Mouse (Mus musculus): Measurements from ENCODE around the gene Itpa.
"Not testable (repeated sequence)": the region's sequence is repeated elsewhere in the genome, so short reads cannot be mapped to it uniquely, and the experiment has no call there.

Itpa gene
- long read RNA-seq, experiment 1, transcript Itpa-201 (8 exons, 1,390 nt): major isoform, 62 of 69 reads
- long read RNA-seq, experiment 1, partial matches to known transcripts: 3 of 69 reads
- long read RNA-seq, experiment 1, other reads (novel, unspliced or antisense): 4 of 69 reads
- long read RNA-seq, experiment 2, transcript Itpa-201 (8 exons, 1,390 nt): major isoform, 97 of 102 reads
- long read RNA-seq, experiment 2, partial matches to known transcripts: 1 of 102 reads
- long read RNA-seq, experiment 2, other reads (novel, unspliced or antisense): 4 of 102 reads

GRCm38 (mm10) chr2:130667559-130667958 lies at the start of gene Itpa:
Gene Itpa (plus strand): TSS chr2:130667610.
- intact Hi-C loops (cut with DNase I): loop anchor here (10.0 kb wide), 1 partner anchor 53 kb away; no protein-coding TSS in a partner anchor

DNA sequence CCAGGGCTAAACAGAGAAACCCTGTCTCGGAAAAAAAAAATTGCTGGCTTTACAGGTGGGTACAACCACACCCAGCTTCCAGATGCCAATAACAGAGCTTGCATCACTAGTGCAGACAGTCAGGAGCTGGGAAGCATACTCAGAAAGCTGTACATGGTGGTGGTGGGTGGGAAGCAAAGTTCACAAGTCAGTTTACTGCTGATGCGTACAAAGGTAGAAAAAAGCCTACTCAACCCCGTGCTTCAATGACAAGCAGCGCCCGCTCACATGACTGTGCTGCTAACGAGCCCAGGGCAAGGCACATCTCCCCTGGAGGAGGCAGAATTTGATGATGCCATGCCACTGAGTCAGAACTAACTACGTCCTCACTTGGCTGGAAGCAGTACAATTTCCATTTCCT lies 48.4 kb upstream of the Itpa start:
- intact Hi-C loops (cut with DNase I): loop anchor here (10.0 kb wide), 2 partner anchors 46 to 156 kb away; partner anchors contain the start of genes Ddrgk1 and Itpa

DNA sequence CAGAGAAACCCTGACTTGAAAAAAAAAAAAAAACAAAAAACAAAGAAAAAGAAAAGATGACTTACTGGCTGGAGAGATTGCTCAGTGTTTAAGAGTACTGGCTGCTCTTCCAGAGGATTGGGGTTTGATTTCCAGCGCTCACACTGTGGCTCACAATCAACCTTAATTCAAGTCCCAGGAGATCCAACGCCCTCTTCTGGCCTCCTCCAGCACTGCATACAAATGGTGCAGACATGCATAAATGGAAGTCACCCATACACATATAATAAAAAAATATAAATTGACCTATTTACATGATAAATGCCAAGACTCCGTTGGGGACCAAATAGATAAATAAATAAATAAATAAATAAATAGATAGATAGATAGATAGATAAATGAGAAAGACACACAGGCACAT lies 39.0 kb upstream of the Itpa start:
- intact Hi-C loops (cut with DNase I): no loop called here

GRCm38 (mm10) chr2:130629080-130629838 lies 38.2 kb upstream of the Itpa start:
- intact Hi-C loops (cut with DNase I): no loop called here

DNA sequence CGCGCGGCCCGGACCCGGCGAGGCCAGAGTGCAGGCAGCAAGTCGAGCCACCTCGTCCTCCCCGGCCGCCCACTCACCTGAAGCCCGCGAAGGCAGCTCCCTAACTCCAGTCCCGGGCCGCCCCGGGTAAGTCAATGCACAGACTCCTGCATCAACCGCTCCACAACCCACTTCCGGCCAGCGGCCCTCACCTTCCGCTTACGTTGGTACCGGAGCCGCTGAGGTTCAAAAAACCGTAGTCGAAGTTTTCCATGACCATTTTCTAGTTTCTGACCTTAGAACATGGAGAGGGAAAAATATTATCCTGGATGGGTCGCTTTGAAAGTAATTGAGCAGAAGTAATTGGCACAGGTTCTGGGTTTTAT lies 37.6 kb upstream of the Itpa start, which contains the start of the genes Fastkd5 and Ubox5:
Gene Fastkd5, minus strand, starts transcription at position 189 of the 365 bp plus-strand sequence.
Gene Ubox5, minus strand, starts transcription at position 200 of the 365 bp plus-strand sequence.
- intact Hi-C loops (cut with DNase I): no loop called here

DNA sequence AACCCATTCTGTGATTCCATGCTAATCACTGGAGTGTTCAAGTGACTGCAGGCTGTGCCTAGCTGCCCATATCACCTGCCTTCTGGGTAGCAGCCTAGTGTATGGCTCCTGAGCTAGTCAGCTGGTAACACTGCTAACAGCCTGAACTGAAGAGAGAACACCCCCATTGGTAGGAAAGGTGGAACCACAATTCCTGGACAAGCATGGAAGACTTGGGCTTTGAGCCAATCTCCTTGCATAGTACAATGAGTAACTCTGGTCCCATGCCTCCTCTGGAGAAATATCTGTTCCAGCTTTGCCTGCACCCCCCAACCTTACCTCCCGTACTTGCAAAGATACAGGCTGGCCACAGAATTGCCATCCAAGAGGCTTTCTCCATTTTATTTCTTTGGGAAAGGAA lies 35.0 kb upstream of the Itpa start:
- intact Hi-C loops (cut with DNase I): no loop called here

DNA sequence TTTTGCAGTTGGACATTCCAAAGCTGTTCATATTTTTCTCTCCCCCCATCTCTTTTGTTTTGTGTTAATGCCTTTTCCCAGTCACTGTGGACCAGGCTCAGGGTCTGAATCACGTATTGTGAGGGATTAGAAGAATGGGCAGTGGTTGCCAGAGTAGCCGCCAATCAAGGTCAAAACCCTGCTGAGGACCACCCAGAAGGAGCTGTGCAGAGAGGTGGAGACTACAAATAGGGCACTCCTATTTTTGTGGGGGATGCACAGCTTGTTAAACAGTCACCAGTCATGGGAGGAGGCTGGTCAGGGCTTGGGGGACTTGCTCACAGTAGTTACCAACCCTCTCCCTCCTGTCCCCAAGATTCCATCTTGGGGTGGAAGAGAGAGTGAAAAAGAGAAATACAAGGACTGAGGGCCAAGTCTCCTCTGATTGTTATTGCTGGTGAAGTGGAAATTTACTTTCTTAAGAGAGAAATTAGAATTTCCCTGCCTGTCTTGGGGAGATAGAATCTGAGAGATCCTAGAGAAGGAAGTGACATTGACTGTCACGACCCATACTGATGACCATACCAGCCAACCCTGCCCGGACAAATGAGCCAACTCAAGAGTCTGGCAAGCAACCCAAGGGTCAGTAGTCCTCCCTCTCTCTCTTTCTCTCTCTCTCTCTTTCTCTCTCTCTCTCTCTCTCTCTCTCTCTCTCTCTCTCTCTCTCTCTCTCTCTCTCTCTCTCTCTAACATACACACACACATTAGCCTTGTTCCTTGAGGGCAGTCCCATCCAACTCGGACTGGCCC lies 34.3 kb upstream of the Itpa start:
- intact Hi-C loops (cut with DNase I): no loop called here

GRCm38 (mm10) chr2:130634006-130634738 lies 33.2 kb upstream of the Itpa start:
- intact Hi-C loops (cut with DNase I): no loop called here

- intact Hi-C loops (cut with DNase I): no loop called here
Measured at GRCm38 (mm10) chr2:130634739-130635411, 32.5 kb upstream of the Itpa start.

- intact Hi-C loops (cut with DNase I): no loop called here
Measured at GRCm38 (mm10) chr2:130635847-130636246, 31.6 kb upstream of the Itpa start.

- intact Hi-C loops (cut with DNase I): no loop called here
Measured at GRCm38 (mm10) chr2:130638101-130638611, 29.3 kb upstream of the Itpa start.

GRCm38 (mm10) chr2:130639276-130639675 lies 28.1 kb upstream of the Itpa start:
- intact Hi-C loops (cut with DNase I): no loop called here

GRCm38 (mm10) chr2:130641351-130642025 lies 25.9 kb upstream of the Itpa start:
- intact Hi-C loops (cut with DNase I): no loop called here

DNA sequence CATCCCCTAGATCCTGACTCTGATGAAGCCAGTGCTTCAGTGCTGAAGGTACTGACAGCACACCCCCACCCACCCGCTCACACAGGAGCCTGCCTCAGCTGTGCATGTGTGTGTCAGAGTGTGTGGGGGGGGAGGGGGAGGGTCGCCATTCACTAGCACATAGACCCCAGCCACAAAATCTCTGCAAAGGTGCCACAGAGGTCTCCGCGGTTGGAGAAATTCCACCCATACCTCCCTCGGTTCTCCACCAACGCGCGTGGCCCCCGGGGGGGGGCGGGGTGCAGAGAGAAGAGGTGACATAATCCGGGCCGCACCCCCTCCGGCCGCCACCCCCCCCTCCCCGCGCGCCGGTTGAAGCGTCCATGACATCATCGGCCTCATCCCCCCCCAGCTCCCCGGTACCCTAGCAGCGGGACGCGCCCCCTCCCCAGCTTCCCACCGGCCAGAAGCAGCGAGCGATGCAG lies 25.2 kb upstream of the Itpa start:
- intact Hi-C loops (cut with DNase I): no loop called here

GRCm38 (mm10) chr2:130642684-130643369 lies 24.6 kb upstream of the Itpa start, which contains the start of gene Lzts3:
Gene Lzts3 (minus strand): TSS chr2:130642803.
- intact Hi-C loops (cut with DNase I): no loop called here

DNA sequence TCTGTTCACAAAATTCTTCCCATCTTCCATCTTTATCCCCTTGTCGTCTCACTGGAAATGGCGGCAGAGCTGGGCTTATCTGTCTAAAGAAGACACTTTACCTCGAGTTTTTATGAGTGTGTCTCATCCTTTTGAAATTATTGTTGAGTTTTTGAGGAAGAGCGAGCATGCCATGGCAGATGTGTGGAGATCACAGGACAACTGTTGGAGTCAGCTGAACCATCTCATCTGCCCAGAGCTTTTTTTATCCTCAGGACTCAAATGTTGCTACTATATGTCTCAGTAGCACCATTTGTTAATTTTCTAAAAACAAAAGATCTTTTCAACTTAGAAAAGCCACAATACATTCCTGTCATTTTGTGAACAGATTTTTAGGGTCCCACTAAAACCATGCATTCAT lies 22.2 kb upstream of the Itpa start:
- intact Hi-C loops (cut with DNase I): no loop called here

- intact Hi-C loops (cut with DNase I): not testable (repeated sequence)
Measured at GRCm38 (mm10) chr2:130649028-130649427, 18.4 kb upstream of the Itpa start.

- intact Hi-C loops (cut with DNase I): no loop called here
Measured at GRCm38 (mm10) chr2:130653303-130653702, 14.1 kb upstream of the Itpa start.

GRCm38 (mm10) chr2:130653760-130654159 lies 13.7 kb upstream of the Itpa start:
- intact Hi-C loops (cut with DNase I): no loop called here
